Mouse (Mus musculus): ENCODE results near the gene Dmd.
"Not testable (repeated sequence)": the region's sequence is repeated elsewhere in the genome, so short reads cannot be mapped to it uniquely, and the experiment has no call there.

Gene Dmd

DNA sequence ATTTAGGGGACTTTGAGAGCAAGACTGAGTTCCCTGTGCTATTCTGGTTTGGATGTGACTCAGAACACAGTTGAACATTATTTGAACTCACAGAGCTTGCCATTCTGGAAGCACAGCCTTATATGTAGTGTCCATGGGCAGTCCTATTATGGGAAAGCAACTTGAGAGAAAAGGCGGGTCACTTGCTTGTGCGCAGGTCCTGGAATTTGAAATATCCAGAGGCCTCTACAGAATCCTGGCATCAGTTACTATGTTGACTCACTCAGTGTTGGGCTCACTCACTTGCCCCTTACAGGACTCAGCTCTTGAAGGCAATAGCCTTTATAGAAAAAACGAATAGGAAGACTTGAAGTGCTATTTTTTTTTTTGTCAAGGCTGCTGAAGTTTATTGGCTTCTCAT, at the start of gene Dmd:
Gene Dmd, plus strand, starts transcription at position 241 of the 400 bp plus-strand sequence.
- DNase-seq = no peak

DNA sequence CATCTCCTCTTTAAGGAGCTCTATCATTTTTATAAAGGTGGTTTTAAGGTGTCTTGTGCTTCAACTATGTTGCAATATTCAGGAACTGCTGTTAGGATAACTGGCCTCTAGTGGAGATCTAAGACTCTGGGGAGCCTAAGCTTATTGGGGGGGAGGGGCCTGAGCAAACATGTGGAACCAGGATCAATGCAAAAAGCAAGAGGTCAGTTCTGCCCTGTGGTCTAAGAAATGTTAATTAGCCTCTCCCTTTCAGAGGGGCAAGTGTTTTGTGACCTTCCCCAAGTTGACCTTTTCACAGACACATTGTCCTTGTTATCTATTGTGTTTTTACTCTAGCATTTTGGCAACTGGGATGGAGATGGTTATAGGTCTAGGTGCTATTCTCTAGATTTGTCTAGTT, 47.2 kb upstream of the Dmd start:
- no peak for DNase-seq

- DNase-seq = no peak
These were observed 39.0 kb downstream of the Dmd start for GRCm38 (mm10) chrX:82987683-82988082.

DNA sequence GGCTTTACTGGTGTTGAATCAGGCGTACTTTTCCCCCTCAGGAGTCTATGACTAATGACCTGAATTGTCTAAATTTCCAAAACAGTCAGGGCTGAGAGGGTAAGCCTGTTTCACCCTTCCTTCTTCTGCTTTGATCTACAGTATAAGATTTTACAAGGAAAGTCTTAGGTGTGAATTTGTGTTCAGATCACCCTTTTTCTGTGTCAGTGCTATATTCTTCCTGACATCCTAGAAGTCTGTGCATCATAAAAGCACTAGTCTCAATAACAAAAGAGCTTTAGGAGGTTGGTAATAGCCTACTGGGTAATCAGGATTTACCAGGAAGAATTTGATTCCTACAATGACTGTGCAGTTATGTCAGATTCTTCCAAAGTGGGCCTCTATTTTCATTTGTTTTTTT, 101.5 kb downstream of the Dmd start:
- DNase-seq = no peak

DNA sequence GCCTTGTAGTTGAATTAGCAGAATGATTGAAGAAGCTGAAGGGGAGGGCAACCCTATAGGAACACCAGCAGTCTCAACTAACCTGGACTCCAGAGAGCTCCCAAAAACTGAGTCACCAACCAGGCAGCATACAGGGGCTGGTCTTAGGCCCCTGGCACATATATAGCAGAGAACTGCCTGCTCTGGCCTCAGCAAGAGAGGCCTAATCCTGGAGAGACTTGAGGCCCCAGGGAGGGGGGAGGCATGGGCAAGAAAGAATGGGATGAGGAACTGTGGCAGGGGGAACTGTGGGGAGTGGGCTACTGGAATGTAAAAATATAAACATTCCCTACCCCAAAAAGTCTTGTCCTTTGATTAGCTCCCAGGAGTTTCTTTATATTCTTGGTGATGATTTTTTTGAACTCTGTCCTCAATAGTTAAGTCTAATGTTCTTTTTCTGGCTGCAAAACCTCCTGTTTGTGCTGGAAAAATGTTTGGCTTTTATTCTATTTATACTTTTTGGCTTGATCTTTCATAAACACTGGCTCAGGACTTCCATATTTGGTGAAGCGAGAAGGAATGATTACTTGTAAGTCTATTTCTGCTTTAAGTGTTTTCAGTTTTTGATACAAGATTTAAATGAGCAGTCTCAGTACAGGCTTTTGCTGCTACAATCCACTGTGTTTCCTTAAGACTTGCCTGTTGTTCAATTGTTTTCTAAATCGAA, 167.7 kb downstream of the Dmd start:
- DNase-seq = no peak

- DNase-seq = no peak
These were observed 168.5 kb downstream of the Dmd start for GRCm38 (mm10) chrX:83117198-83117597.

DNA sequence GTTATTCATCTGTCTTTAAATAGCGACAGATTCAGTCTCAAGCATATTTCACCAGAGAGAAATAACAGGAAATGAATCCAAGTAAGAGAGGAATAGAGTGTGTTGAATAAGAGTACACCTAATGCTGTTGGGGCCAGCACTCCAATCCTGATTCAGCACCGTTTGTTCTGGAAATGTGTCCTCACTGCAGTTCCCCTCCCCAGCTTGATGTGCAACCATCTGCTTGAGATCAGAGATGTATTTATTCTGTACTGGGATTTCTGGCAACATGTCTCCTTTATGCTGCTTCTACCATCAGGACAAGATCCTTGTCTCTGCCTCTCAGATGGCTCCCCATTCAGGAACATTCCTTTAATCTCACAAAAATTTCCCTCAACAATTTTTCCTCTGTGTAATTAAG, 271.9 kb downstream of the Dmd start:
- no peak for DNase-seq

GRCm38 (mm10) chrX:83221050-83221449, 272.4 kb downstream of the Dmd start:
- DNase-seq = no peak

- no peak for DNase-seq
These were observed 538.9 kb downstream of the Dmd start, which contains the start of gene Tsga8 for GRCm38 (mm10) chrX:83487598-83487997. Tsga8 (minus strand) TSS chrX:83487924.

- DNase-seq = no peak
These were observed 726.3 kb downstream of the Dmd start for GRCm38 (mm10) chrX:83674998-83675397.

- no peak for DNase-seq
These were observed 737.9 kb downstream of the Dmd start for GRCm38 (mm10) chrX:83686547-83686946.

DNA sequence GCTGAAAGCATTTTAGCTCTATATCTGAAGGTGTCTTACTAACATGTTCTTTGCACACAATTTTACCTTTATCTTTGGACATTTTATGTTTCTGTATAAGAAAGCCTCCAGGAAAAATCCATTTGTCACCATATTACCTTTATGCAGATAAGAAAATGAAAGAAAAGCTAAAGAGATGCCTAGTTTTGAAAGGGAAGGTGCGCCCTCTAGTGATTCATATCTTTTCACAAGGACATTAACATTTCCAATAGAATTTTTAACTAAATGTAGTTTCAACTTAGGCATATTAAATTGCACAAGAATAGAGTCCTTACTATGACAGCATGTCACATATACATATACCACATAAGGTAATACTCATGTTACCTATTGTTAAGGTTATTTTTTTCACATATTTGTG, 791.9 kb downstream of the Dmd start:
- no peak for DNase-seq

DNA sequence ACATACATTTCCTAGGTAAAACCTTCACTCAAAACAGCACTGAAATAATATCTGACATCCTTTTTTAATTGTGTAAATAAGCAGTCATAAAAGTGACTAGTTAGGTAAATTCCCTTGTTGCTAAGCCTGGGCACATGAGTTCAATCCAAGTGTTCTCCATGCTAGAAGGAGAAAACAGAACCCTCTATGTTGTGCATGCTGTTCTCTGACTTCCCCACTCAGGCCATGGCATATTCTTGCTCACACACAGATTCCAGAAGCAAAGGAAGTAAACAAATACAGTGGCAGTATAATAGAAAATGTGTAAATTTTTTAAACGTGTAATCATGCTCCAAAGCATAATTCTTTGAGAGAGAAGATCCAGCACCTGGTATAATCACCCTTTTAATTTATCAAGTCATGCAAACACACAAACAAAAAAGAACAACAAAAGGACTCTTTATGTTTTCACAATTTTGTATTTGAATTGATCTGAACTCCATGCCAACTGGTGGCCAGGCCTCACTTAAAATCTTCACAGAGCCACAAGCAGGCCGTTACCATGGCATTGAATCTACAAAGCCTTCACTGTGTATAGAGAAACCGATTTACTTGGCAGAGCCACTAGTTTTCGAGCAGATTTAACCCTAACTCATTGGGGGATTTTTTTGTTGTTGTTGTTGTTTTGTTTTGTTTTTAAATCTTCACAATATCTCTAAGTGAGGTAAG, 797.8 kb downstream of the Dmd start:
- no peak for DNase-seq

DNA sequence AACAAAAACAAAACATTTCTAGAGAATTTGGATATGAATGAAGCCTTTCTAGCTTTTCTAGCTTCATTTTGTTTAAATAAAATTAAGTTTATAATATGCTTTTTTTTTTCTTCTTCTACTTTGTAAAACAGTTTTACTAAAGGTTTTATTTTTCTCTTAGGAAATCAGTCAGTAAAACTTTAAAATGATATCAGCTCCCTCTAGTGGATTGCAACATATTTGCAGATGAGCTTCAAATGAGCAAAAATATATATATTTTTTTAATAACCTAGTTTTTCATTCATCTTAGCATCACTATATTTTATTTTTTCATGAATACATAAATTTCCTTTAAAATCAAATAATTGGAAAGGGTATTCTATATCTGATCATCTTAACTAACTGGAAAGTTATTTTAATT, 838.7 kb downstream of the Dmd start:
- no peak for DNase-seq

DNA sequence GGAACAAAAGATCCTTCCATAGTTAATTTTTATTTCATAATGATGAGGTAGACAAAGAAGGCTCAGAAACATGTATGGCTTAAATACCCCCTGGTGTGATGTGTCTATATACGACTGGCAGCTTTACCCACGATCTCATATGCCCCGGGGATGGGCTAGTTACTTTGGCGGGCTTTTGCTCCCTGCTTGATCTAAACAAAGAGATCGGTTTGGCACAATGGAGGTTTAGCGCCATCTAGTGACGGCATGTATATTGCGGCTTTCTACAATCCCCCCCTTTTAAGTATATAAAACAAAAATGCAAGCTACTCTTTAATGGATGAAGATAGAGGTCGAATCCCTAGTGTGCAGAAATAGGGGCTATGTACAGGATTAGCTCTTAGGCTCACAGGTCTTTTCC, 918.8 kb downstream of the Dmd start:
- DNase-seq = peak; percentile 4

DNA sequence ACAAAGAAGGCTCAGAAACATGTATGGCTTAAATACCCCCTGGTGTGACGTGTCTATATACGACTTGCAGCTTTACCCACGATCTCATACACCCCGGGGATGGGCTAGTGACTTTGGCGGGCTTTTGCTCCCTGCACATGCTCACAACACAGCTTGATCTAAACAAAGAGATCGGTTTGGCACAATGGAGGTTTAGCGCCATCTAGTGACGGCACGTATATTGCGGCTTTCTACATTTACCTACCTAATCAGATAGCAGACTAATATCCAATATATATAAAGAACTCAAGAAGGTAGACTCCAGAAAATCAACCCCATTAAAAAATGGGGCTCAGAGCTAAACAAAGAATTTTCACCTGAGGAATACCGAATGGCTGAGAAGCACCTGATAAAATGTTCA, 926.7 kb downstream of the Dmd start:
- peak; percentile 3 for DNase-seq

- no peak for DNase-seq
These were observed 1027.2 kb downstream of the Dmd start for GRCm38 (mm10) chrX:83975895-83976294.

GRCm38 (mm10) chrX:84001294-84001693, 1052.6 kb downstream of the Dmd start:
- DNase-seq = peak; percentile 14

DNA sequence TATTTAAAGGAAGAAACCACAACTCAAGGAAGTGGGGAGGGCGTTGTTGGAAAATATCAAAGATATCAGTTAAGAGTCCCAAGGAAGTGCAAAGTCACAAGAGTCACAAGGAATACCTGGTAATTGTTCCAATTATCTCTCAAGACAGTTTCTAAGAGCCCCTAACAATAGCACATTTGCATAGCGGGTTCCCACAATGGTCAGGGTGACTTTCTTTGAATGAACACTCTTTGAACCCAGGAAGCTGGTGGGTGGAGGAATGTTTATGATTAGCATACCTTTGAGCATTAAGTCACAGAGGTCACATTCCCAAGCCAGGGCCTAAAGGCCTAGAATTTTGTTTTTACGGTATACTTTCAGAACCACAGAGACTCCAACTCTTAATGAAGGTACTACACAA, 1113.8 kb downstream of the Dmd start:
- DNase-seq = not testable (repeated sequence)

DNA sequence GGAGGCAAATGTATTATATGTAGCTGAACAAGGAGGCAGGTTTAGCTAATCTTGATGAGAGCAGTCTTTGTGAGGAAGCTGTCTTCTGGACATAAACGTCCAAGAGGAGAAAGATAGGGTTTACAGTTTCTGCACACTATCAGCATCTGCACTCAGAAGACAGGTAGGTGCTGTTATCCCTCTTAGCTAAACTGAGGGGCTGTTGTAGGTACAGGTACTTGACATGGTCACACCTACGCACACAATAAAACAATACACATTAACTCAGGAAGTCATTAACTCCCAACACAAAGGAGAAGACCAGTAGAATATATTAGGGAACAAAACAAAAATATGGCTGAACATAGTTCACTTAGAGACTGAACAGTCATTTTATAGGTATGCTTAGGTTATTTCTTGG, 1217.2 kb downstream of the Dmd start:
- DNase-seq = no peak

GRCm38 (mm10) chrX:84241297-84241859, 1292.7 kb downstream of the Dmd start:
- DNase-seq = no peak

- peak; percentile 23 for DNase-seq
These were observed 1381.9 kb downstream of the Dmd start for GRCm38 (mm10) chrX:84330593-84330992.

GRCm38 (mm10) chrX:84332177-84332576, 1383.5 kb downstream of the Dmd start:
- DNase-seq = peak; percentile 22

- no peak for DNase-seq
These were observed 1416.3 kb downstream of the Dmd start for GRCm38 (mm10) chrX:84364981-84365380.
